Mouse (Mus musculus) liver, adult 2 months (tissue): ENCODE data around the gene Gm28043. TPM values are rescaled to one million over a fixed set of nuclear protein-coding genes. Genes with fewer than 3 reads are reported as not detected.
A peak's percentile ranks its signal among the peaks of the same experiment; 100 is the strongest.
"Not testable (repeated sequence)": the region's sequence is repeated elsewhere in the genome, so short reads cannot be mapped to it uniquely, and the experiment has no call there.

Experiments
- DNase-seq: peaks from one replicate; pipeline ENCODE4 v3.0.0-alpha.2; 2011; ENCODE audit warnings: low read depth, low spot score; ENCODE audit errors: extremely low read depth
- H3K27ac ChIP-seq: fragments of 200-500 bp; replicated peaks from 2 replicates; pipeline ENCODE4 v1.5.1; 2012; ENCODE audit warnings: low read depth, mild to moderate bottlenecking, control low read depth, inconsistent platforms, low read length; ENCODE audit not compliant: insufficient read depth
- H3K27me3 ChIP-seq: fragments of 200-500 bp; 2 replicates; pipeline ENCODE4 v1.6.1; 2012; ENCODE audit warnings: mild to moderate bottlenecking, moderate library complexity, low read length, inconsistent platforms; ENCODE audit not compliant: control insufficient read depth, insufficient read depth
- H3K36me3 ChIP-seq: fragments of 200-500 bp; 2 replicates; pipeline ENCODE4 v1.6.1; 2012; ENCODE audit warnings: low read length, inconsistent platforms; ENCODE audit not compliant: control insufficient read depth, insufficient read depth
- H3K4me1 ChIP-seq: fragments of 200-500 bp; 2 replicates; pipeline ENCODE4 v1.6.1; 2011; ENCODE audit warnings: low read length; ENCODE audit not compliant: control insufficient read depth, insufficient read depth
- H3K4me3 ChIP-seq: fragments of 200-500 bp; 2 replicates; pipeline ENCODE4 v1.5.1; 2011; ENCODE audit warnings: low read depth, mild to moderate bottlenecking, control low read depth, low read length, moderate library complexity; ENCODE audit not compliant: insufficient read depth
- H3K79me2 ChIP-seq: fragments of 200-500 bp; 2 replicates; pipeline ENCODE4 v1.6.1; 2012; ENCODE audit warnings: inconsistent platforms, mild to moderate bottlenecking, low read length, moderate library complexity; ENCODE audit not compliant: control insufficient read depth, insufficient read depth
- H3K9ac ChIP-seq: fragments of 200-500 bp; 2 replicates; pipeline ENCODE4 v1.6.1; 2012; ENCODE audit warnings: low read depth, mild to moderate bottlenecking, control low read depth, inconsistent platforms, low read length
- CTCF ChIP-seq: fragments of 200-500 bp; IDR thresholded peaks from 2 replicates; pipeline ENCODE4 v1.5.1; 2011; ENCODE audit warnings: low read depth, low read length, control low read depth
- POLR2A ChIP-seq: fragments of 200-500 bp; IDR thresholded peaks from 2 replicates; pipeline ENCODE4 v1.6.1; 2011; ENCODE audit warnings: low read length, control low read depth; ENCODE audit not compliant: insufficient read depth; ENCODE audit errors: extremely low read depth
- WGBS: fragments of 180-500 bp; shearing (Covaris S2); methylation state at CpG from one replicate; pipeline ENCODE4 v1.1.7; 2018; 5-methylcytosine and 5-hydroxymethylcytosine counted together
- polyA plus RNA-seq: library from polyadenylated mRNA; depleted of rRNA; stranded (reverse); fragments of >200 nt; gene quantifications from 2 replicates; pipeline ENCODE4 v1.2.3, GENCODE M21; 2012
- total RNA-seq: library from RNA; depleted of rRNA; stranded (reverse); fragments of >200 nt; gene quantifications from 2 replicates; pipeline ENCODE4 v1.2.3, GENCODE M21; 2014

The Gm28043 gene
- total and polyA plus RNA-seq, 2 experiments: 0.60 to 1.9 TPM

DNA sequence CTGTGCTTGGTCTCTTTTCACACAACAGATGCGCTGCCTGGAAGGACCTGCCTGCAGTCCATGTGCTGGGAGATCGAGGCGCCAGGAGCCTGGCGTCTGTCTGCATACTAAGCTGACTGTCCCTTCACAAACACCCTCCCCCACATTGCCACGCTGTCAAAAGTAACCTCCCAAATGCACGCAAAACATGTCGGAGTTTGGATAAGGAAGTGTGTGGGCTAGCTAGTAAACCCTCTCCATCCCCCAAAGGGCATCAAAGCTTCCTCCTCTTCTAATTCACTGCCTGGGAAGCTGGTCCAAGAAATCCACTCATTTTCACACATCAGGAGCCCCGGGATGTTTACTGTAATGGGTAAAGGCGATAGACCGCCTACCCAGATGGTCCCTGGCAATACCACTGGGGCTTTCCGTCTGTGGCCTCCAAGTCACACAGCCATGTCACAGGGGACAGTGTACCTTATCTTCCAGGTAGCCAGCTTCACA is 95.9 kb downstream of the Gm28043 start:
- Histone ChIP-seq H3K27me3 (no peaks in the 10 kb centered on the region), H3K79me2 (no peaks in the 10 kb centered on the region), H3K36me3 (no peaks in the 10 kb centered on the region), H3K4me1 (peaks cover 3% of the 10 kb centered on the region; the same call in 1 of the 2 replicates), H3K9ac (no peak overlapping the region), H3K27ac (no peak overlapping the region), H3K4me3 (no peak overlapping the region)
- DNase-seq: no peak
- WGBS: 73% methylated on average over 11 of the region's 11 CpGs
- no peak for TF ChIP-seq CTCF
- TF ChIP-seq POLR2A: no peak

DNA sequence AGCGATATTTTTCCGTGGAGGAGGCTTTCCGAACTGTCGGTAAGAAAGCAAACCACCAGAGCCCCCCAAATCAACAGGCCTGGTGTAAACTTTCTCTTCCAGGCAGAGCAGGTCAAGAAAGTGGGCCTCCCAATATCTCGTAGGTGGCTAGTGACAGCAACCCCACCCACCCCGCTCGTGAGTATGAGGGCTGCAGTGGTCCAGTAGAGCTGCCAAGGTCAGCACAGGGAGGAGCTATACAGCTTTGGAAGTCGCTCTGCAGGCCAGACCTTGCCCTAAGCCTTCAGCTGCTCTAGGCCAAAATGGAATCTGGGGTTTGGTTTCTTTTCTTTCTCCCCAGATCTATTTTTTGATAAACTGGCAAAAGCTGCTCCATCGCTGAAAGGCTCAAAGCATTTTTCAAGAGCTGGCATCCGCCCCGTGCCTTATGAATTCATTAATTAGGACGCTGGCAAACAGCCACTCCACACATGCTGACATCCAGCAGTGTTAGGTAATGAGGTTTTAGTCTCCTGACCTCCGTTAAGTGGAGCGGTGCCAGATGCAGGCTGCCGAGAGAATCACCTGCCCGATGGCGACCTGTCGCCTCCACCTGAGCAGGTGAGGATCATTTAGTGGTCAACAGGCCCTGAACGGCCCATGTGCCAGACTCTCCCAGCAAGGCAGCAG is 96.5 kb downstream of the Gm28043 start:
- TF ChIP-seq POLR2A (no peak), CTCF (no peak)
- peak; percentile 45 for DNase-seq
- H3K36me3 ChIP-seq: no peaks in the 10 kb centered on the region
- WGBS: 45% methylated on average over 19 of the region's 19 CpGs
- H3K79me2 ChIP-seq: no peaks in the 10 kb centered on the region
- H3K27ac ChIP-seq: no peak overlapping the region
- no peaks in the 10 kb centered on the region for H3K27me3 ChIP-seq
- H3K4me1 ChIP-seq: peaks cover 7% of the 10 kb centered on the region
- H3K4me3 ChIP-seq: no peak overlapping the region
- H3K9ac ChIP-seq: no peak overlapping the region

DNA sequence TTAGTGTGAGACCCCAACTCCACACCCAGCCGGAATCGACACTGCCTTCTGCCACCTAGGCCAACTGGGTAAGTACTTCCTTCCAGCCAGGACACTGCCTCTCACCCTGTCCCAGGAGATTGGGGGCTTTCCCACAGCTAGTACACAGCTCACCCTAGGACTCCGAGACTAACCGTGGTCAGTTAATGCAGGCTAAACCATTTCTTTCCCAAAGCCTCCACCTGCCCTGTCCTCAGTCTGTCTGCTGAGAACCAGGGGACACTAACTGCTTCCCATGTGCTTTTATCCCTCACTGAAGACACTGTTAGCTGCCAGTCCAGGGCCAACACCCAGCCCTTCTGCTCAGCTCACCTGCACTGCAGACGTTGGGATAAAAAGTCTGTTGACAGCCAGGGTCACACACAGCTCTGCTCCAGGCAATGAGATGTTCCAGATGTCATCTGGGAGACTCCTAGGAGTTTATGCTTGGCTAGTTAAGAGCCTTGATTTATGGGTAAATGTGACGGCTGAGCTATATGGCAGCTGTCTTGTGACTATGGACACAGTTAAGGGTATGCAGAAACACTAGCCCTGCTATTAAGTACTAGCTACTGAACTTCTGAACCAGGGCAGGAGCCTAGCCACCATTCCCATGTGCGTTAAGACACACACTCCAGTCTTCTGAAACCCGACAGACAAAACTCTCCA is 97.2 kb downstream of the Gm28043 start:
- H3K36me3 ChIP-seq: no peaks in the 10 kb centered on the region
- TF ChIP-seq POLR2A: no peak
- TF ChIP-seq CTCF: no peak
- DNase-seq: no peak
- H3K27me3 ChIP-seq: no peaks in the 10 kb centered on the region
- WGBS: 79% methylated on average over 8 of the region's 8 CpGs
- H3K27ac ChIP-seq: no peak overlapping the region
- H3K79me2 ChIP-seq: no peaks in the 10 kb centered on the region
- no peak overlapping the region for H3K4me3 ChIP-seq
- H3K4me1 ChIP-seq: peaks cover 7% of the 10 kb centered on the region
- H3K9ac ChIP-seq: no peak overlapping the region

DNA sequence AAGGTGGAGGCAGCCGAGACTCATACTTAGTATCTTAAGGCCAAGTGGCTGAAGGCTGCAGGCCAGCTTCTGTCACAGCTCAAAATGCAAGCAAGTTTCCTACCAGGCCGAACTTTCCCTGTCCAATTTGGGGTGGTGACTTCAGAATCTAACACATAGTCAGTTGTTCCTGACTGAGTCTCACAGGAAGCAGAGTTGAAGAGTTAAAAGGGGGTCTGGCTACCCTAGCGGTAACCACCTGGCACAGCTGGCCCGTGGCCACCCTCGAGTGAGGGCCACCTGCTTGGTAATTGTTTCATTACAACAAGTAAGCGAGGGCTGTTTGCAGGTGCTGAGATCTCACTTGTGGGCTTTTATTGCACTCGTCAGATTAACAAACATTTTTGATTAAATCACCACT is 97.9 kb downstream of the Gm28043 start:
- H3K79me2 ChIP-seq: no peaks in the 10 kb centered on the region
- no peaks in the 10 kb centered on the region for H3K27me3 ChIP-seq
- H3K4me3 ChIP-seq: no peak overlapping the region
- TF ChIP-seq CTCF: no peak
- TF ChIP-seq POLR2A: no peak
- H3K4me1 ChIP-seq: peaks cover 10% of the 10 kb centered on the region
- no peak overlapping the region for H3K27ac ChIP-seq
- H3K36me3 ChIP-seq: no peaks in the 10 kb centered on the region
- H3K9ac ChIP-seq: no peak overlapping the region
- DNase-seq: no peak
- 92% methylated on average over 7 of the region's 7 CpGs for WGBS

DNA sequence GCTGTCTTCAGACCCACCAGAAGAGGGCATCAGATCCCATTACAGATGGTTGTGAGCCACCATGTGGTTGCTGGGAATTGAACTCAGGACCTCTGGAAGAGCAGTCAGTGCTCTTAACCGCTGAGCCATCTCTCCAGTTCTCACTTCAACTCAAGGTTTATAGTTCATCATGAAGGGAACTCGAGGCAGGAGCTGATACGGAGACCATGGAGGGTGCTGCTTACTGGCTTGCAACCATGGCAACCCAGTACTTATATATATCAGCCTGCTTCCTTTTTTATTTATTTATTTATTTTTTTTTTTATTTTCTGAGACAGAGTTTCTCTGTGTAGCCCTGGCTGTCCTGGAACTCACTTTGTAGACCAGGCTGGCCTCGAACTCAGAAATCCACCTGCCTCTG is 99.1 kb downstream of the Gm28043 start:
- H3K79me2 ChIP-seq, H3K4me1 ChIP-seq, H3K9ac ChIP-seq, DNase-seq, H3K4me3 ChIP-seq, H3K27ac ChIP-seq, H3K27me3 ChIP-seq, H3K36me3 ChIP-seq: not testable (repeated sequence)
- whole genome bisulfite sequencing: 96% methylated on average over 4 of the region's 4 CpGs
